Mouse (Mus musculus): Measurements from ENCODE around the gene Arid2. TPM values are rescaled to one million over a fixed set of nuclear protein-coding genes. Genes with fewer than 3 reads are reported as not detected.

Gene Arid2
- polyA plus RNA-seq, 1 experiment: 0.61 TPM

GRCm38 (mm10) chr15:96382223-96382622 is 94.9 kb downstream of the Arid2 start:
- no peaks in the 10 kb centered on the region for H3K27me3 ChIP-seq (ENCODE audit: control insufficient read depth)
- H3K9me3 ChIP-seq (ENCODE audit: control insufficient read depth, low read length): no peaks in the 10 kb centered on the region
- peaks cover 81% of the 10 kb centered on the region for H3K36me3 ChIP-seq (ENCODE audit: control insufficient read depth)
- no peak overlapping the region for H3K4me3 ChIP-seq (replicated peaks)
- no peak for TF ChIP-seq TAL1 (IDR thresholded peaks at IDR 0.05; ENCODE audit: low read length)
- TF ChIP-seq GATA1 (IDR thresholded peaks at IDR 0.05; ENCODE audit: low read length): no peak
- no peaks in the 10 kb centered on the region for H3K4me1 ChIP-seq (ENCODE audit: control insufficient read depth)

DNA sequence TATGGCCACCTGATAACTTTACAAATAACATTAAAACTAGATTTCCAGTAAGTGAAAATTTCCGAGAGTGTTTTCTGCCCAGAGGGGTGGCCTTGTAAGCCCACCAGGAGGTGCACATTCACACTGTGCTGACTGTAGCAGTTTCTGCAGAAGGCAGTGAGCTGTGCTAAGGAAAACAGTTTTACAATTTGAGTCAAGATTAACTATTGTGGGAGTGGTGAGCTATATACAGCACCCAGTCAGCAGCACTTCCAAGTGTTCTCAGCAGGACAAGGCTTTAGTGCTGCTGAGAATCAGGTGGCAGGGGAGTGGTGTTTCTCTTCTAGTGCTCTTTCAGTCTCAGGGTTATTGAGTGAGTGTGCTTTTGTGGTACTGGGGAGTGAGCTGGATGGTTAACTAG is 101.2 kb downstream of the Arid2 start:
- no peak overlapping the region for H3K4me3 ChIP-seq (replicated peaks)
- no peaks in the 10 kb centered on the region for H3K27me3 ChIP-seq (ENCODE audit: control insufficient read depth)
- TF ChIP-seq TAL1 (IDR thresholded peaks at IDR 0.05; ENCODE audit: low read length): no peak
- no peak for TF ChIP-seq GATA1 (IDR thresholded peaks at IDR 0.05; ENCODE audit: low read length)
- no peaks in the 10 kb centered on the region for H3K9me3 ChIP-seq (ENCODE audit: control insufficient read depth, low read length)
- no peaks in the 10 kb centered on the region for H3K4me1 ChIP-seq (ENCODE audit: control insufficient read depth)
- H3K36me3 ChIP-seq (ENCODE audit: control insufficient read depth): peaks cover 86% of the 10 kb centered on the region

- no peaks in the 10 kb centered on the region for H3K9me3 ChIP-seq (ENCODE audit: control insufficient read depth, low read length)
- peaks cover 96% of the 10 kb centered on the region for H3K36me3 ChIP-seq (ENCODE audit: control insufficient read depth)
- no peaks in the 10 kb centered on the region for H3K27me3 ChIP-seq (ENCODE audit: control insufficient read depth)
- H3K4me1 ChIP-seq (ENCODE audit: control insufficient read depth): no peaks in the 10 kb centered on the region
- no peak for TF ChIP-seq GATA1 (IDR thresholded peaks at IDR 0.05; ENCODE audit: low read length)
- no peak for TF ChIP-seq TAL1 (IDR thresholded peaks at IDR 0.05; ENCODE audit: low read length)
- H3K4me3 ChIP-seq (replicated peaks): no peak overlapping the region
Measured at GRCm38 (mm10) chr15:96392878-96393277, 105.6 kb downstream of the Arid2 start.

DNA sequence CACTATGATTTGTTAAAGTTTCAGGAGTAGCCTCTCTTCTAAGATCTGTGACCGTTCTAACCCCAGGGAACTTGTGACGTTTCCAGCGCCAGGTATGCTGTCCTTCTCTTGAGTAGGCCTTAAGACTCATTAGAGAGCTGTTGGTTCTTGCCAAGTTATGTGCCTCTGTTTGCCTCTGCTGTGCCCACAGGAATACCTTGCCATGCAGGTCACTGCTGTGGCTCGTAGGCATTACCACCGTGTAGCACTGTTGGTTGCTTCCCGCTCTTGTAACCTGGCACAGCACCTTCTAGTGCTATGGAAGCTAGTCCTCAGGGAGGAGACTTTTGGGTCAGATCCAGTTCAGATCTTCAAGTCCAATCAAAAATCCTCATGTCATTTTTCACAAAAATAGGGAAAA is 107.8 kb downstream of the Arid2 start:
- TF ChIP-seq TAL1 (IDR thresholded peaks at IDR 0.05; ENCODE audit: low read length): no peak
- TF ChIP-seq GATA1 (IDR thresholded peaks at IDR 0.05; ENCODE audit: low read length): no peak
- no peaks in the 10 kb centered on the region for H3K4me1 ChIP-seq (ENCODE audit: control insufficient read depth)
- no peak overlapping the region for H3K4me3 ChIP-seq (replicated peaks)
- H3K27me3 ChIP-seq (ENCODE audit: control insufficient read depth): no peaks in the 10 kb centered on the region
- peaks cover 94% of the 10 kb centered on the region for H3K36me3 ChIP-seq (ENCODE audit: control insufficient read depth)
- no peaks in the 10 kb centered on the region for H3K9me3 ChIP-seq (ENCODE audit: control insufficient read depth, low read length)

- no peak overlapping the region for H3K4me3 ChIP-seq (replicated peaks)
- H3K9me3 ChIP-seq (ENCODE audit: control insufficient read depth, low read length): no peaks in the 10 kb centered on the region
- H3K27me3 ChIP-seq (ENCODE audit: control insufficient read depth): no peaks in the 10 kb centered on the region
- no peak for TF ChIP-seq GATA1 (IDR thresholded peaks at IDR 0.05; ENCODE audit: low read length)
- TF ChIP-seq TAL1 (IDR thresholded peaks at IDR 0.05; ENCODE audit: low read length): no peak
- H3K4me1 ChIP-seq (ENCODE audit: control insufficient read depth): no peaks in the 10 kb centered on the region
- H3K36me3 ChIP-seq (ENCODE audit: control insufficient read depth): peaks cover 89% of the 10 kb centered on the region
Measured at GRCm38 (mm10) chr15:96396641-96397344, 109.5 kb downstream of the Arid2 start.

- no peak for TF ChIP-seq TAL1 (IDR thresholded peaks at IDR 0.05; ENCODE audit: low read length)
- TF ChIP-seq GATA1 (IDR thresholded peaks at IDR 0.05; ENCODE audit: low read length): no peak
- H3K4me3 ChIP-seq (replicated peaks): no peak overlapping the region
- no peaks in the 10 kb centered on the region for H3K4me1 ChIP-seq (ENCODE audit: control insufficient read depth)
- no peaks in the 10 kb centered on the region for H3K9me3 ChIP-seq (ENCODE audit: control insufficient read depth, low read length)
- H3K36me3 ChIP-seq (ENCODE audit: control insufficient read depth): peaks cover 90% of the 10 kb centered on the region
- H3K27me3 ChIP-seq (ENCODE audit: control insufficient read depth): no peaks in the 10 kb centered on the region
Measured at GRCm38 (mm10) chr15:96398333-96398732, 111.0 kb downstream of the Arid2 start.

- Histone ChIP-seq H3K27me3 (ENCODE audit: control insufficient read depth) (no peaks in the 10 kb centered on the region), H3K9me3 (ENCODE audit: control insufficient read depth, low read length) (no peaks in the 10 kb centered on the region), H3K4me3 (replicated peaks) (no peak overlapping the region), H3K4me1 (ENCODE audit: control insufficient read depth) (no peaks in the 10 kb centered on the region), H3K36me3 (ENCODE audit: control insufficient read depth) (peaks cover 83% of the 10 kb centered on the region)
- TF ChIP-seq TAL1 (IDR thresholded peaks at IDR 0.05; ENCODE audit: low read length): no peak
- no peak for TF ChIP-seq GATA1 (IDR thresholded peaks at IDR 0.05; ENCODE audit: low read length)
Measured at GRCm38 (mm10) chr15:96405548-96405947, 118.2 kb downstream of the Arid2 start.

DNA sequence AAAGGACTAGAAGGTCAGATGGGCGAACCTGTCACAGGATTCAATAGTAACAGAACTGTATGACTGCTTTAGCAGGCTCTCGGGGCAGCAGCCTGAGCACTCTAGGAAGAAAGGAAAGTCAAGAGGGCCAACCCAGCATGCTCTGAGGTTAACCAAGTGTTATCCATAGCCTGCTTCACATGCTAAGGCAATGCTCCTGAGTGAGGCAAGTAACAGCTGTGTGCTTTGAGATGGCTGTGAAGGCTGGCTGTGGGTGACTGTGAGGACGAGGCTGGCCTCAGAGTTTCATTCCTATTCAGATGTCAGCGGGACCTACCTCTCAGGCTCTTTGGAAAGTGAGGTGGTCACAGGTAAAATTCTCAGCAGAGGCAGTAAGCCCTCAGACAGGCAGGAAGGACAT is 118.9 kb downstream of the Arid2 start:
- Histone ChIP-seq H3K36me3 (ENCODE audit: control insufficient read depth) (peaks cover 87% of the 10 kb centered on the region), H3K4me3 (replicated peaks) (no peak overlapping the region), H3K27me3 (ENCODE audit: control insufficient read depth) (no peaks in the 10 kb centered on the region), H3K9me3 (ENCODE audit: control insufficient read depth, low read length) (no peaks in the 10 kb centered on the region), H3K4me1 (ENCODE audit: control insufficient read depth) (no peaks in the 10 kb centered on the region)
- TF ChIP-seq GATA1 (IDR thresholded peaks at IDR 0.05; ENCODE audit: low read length) (no peak), TAL1 (IDR thresholded peaks at IDR 0.05; ENCODE audit: low read length) (no peak)

- Histone ChIP-seq H3K27me3 (ENCODE audit: control insufficient read depth) (no peaks in the 10 kb centered on the region), H3K4me1 (ENCODE audit: control insufficient read depth) (no peaks in the 10 kb centered on the region), H3K36me3 (ENCODE audit: control insufficient read depth) (peaks cover 89% of the 10 kb centered on the region), H3K9me3 (ENCODE audit: control insufficient read depth, low read length) (no peaks in the 10 kb centered on the region), H3K4me3 (replicated peaks) (no peak overlapping the region)
- TF ChIP-seq GATA1 (IDR thresholded peaks at IDR 0.05; ENCODE audit: low read length) (no peak), TAL1 (IDR thresholded peaks at IDR 0.05; ENCODE audit: low read length) (no peak)
Measured at GRCm38 (mm10) chr15:96407151-96407550, 119.8 kb downstream of the Arid2 start.

DNA sequence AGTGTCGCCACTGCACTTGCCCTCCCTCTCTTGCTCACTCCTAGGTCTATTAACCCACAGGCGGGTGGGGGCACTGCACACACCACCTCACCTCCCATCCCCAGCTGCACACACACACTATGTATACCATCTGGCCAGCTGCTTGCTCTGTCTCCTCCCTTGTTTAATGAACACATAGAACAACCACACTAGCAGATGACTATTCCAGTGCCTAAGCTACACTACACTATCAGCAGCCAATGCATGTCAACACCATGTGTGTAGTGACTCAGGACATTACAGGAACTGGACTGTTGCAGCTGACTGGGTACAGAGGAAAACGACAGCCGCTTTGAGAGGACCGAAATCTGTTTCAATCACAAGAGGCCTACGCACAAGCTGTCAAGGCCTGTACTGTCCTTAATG is 121.4 kb downstream of the Arid2 start:
- Histone ChIP-seq H3K36me3 (ENCODE audit: control insufficient read depth) (peaks cover 89% of the 10 kb centered on the region), H3K4me3 (replicated peaks) (no peak overlapping the region), H3K27me3 (ENCODE audit: control insufficient read depth) (no peaks in the 10 kb centered on the region), H3K4me1 (ENCODE audit: control insufficient read depth) (no peaks in the 10 kb centered on the region), H3K9me3 (ENCODE audit: control insufficient read depth, low read length) (no peaks in the 10 kb centered on the region)
- TF ChIP-seq TAL1 (IDR thresholded peaks at IDR 0.05; ENCODE audit: low read length) (no peak), GATA1 (IDR thresholded peaks at IDR 0.05; ENCODE audit: low read length) (no peak)
